Mouse (Mus musculus) cerebellum, postnatal 10 days (tissue): ENCODE measurements around the gene Cnpy2.
"Not testable (repeated sequence)": the region's sequence is repeated elsewhere in the genome, so short reads cannot be mapped to it uniquely, and the experiment has no call there.

Experiments
- DNase-seq, 2 experiments: peaks; one replicate each; pipeline ENCODE4 v3.0.0; 2021; ENCODE audit warnings: mixed read lengths in 2 of 2

The Cnpy2 gene

DNA sequence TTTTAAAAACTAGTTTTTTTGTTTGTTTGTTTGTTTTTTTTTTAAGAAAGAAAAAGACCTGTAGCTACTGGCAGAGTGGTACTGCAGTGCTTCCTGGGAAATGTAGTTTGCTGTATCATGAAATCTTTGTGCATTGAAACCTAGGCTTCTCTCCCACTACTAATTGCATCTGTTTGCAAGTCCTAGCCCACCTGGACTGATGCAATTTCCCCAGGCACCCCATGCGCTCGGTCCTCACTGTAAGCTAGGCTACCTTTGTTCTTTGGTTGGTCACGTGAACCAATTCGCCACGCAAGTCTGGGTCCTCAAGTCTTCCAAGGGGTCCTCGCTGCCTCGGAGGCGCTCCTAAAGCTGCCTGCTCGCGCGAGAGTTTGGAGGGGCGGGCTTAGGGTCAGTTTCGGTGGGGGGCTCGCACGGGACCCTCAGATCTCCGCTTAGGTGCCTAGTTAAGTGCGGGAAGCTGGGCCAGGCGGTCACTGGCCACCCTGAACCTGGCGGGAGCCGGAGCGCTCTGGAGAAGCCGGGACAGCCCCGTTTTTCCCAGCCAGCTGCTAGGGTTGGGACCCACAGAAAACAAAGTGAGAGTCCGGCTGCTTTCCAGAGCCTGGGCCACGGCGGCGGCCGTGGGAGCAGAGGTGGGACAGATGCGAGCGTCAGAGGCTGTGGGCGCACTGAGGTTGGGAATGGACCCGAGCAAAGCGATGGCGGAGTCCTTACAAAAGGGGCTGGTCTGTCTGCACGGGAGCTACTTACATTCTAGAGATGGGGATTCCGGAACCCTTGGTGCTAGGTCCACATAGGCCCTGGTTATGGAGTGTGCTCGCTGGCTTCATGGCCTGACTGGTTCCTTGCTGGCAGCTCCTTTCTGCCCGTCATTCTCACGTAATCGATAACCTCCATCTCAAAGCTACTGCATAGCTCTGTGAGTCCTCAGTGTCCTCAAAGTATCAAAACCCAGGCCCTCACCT lies at the start of gene Cnpy2:
Gene Cnpy2 (plus strand): TSS at position 319 of the 968 bp plus-strand sequence.
- DNase-seq, result peak; percentile 93 to 95

DNA sequence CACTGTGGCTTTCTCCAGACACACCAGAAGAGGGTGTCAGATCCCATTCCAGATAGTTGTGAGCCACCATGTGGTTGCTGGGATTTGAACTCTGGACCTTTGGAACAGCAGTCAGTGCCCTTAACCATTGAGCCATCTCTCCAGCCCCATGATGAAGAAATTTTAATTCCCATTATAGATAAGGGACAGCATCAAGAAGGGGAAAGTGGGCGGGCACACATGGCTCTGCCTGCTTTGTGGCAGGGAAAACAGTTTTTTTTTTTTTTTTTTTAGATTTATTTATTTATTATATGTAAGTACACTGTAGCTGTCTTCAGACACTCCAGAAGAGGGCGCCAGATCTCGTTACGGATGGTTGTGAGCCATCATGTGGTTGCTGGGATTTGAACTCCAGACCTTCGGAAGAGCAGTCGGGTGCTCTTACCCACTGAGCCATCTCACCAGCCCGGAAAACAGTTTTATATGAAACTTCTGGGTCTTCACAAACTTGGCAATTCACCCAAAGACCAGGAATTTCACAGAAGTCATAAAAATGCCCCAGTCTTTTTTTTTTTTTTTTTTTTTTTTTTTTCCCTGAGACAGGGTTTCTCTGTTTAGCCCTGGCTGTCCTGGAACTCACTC lies 49.3 kb upstream of the Cnpy2 start:
- not testable (repeated sequence) for DNase-seq

DNA sequence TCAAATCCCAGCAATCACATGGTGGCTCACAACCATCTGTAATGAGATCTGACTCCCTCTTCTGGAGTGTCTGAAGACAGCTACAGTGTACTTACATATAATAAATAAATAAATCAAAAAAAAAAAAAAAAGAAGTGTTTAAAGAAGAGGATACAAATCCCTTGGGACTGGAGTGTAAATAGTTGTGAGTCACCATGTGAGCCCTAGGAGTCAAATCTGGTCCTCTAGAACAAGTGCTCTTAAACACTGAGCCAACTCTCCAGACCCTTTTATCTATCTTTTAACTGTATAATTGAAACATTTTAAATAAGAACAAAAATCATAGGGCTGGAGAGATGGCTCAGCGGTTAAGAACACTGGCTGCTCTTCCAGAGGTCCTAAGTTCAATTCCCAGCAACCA lies 46.9 kb upstream of the Cnpy2 start:
- not testable (repeated sequence) for DNase-seq

DNA sequence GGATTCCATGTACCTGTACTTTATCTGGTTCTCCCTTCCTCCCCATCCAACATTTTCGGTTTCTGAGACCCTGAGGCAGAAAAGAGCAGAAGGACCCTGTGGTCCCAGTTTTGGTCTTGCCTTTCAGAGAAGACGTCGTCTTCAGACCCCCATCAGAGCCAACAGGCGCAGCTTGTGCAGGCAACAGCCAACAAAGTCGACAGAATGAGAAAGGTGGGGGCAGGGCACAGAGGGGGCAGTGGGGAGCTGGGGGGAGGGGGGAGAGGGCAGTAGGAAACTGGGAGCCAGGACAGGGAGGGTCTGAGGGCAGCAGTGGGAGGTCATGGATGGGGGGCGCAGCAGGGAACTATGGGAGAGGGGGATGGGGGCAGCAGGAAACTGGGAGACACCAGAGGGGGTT lies 44.1 kb upstream of the Cnpy2 start:
- peak; percentile 48 to 51 for DNase-seq

DNA sequence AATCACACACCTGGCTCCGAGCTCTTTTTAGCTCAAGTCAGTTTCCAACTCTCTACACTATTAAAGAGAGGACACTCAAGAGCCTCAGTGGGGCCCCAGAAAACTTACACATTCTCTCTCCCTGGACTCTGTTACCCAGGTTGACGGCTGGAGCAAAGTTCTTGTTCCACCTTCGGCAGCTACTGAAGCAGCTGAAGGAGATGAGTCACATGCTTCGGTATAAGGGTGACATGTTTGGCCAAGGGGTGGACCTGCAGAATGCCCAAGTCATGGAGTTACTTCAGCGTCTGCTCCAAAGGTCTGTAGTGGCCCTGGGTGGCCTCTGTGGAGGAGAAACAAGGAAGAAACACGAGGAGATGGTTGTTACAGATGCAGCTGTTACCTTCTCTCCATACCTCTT lies 41.3 kb upstream of the Cnpy2 start:
- no peak for DNase-seq

DNA sequence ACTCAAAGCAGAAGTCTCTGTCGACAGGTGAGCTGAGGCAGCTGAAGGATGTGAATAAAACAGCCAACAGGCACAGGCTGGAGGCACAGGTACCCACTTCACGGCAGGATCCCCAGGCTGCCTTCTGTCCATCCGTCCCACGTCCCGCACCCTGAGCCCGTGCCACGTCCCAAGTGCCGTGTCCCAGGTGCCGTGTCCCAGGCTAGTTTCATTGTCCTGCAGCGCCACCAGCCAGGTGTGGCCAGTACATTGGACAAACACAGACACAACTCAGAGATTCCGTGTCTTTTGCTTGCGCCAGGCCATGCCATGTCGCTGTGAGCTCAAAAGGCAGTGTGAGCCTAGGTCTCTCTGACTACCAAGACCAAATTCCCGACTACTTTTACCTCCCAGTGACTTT lies 40.6 kb upstream of the Cnpy2 start:
- DNase-seq, result no peak

DNA sequence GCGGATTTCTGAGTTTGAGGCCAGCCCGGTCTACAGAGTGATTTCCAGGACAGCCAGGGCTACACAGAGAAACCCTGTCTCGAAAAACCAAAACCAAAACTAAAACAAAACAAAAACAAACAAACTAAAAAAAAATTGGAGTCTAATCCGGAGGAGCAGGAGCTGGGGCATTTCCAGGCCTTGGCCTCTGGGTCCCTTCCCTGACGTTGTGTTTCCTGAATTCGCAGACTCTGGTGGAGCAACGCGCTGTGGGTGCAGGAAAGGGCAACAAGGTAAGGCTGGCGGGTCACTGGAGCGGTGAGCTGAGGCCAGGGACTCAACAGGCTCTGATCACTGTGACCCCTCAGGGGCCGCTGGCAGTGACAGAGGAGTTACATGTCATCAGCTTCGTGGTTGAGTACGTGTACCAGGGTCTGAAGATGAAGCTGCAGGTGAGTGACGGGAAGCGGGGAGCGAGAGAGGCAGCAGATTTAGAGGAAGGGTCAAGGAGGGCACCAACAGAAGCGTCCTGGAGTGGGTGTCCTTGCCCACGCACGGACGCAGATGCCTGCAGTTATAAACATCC lies 39.3 kb upstream of the Cnpy2 start:
- DNase-seq, result peak in 1 of 2 experiments; percentile 52

DNA sequence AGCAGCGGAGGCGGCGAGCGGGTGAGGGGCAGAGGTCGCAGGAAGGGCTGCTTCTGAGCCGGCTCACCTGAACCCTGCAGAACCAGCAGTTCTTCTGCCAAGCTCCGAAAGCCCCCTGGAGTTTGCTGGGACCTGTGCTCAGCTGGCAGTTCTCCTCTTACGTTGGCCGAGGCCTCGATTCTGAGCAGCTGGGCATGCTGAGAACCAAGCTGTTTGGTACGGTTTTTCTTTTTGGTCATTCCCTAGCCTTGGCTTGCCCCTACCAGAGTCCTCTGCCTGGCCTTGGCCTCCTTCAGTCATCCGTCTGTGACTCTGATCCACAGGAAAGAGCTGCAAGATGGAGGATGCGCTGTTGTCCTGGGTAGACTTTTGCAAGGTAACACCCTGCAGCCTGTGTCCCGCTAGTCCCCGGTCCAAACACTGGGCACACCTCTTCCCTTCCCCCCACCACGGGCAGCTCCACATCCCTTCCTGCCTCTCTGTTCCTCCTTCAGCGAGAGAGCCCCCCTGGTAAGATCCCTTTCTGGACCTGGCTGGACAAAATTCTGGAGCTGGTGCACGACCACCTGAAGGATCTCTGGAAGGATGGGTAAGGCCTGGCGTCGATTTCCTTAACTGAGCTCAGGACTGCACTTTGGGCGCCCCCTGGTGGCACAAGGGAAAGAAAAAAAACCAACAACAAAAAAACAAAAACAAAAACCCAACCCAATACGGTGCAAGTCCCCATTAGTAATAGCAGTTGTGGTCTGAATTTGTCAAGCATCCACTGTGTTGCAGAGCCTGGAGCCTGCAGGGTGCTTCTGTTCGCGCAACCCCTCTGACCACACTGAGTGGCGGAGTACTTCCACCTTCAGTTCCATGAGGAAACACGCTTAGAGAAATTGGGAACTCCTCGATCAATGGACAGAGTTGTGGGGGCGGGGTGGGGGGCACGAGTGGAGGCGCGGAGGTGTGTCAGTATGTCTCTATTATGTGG lies 38.4 kb upstream of the Cnpy2 start:
- DNase-seq, result peak; percentile 98

DNA sequence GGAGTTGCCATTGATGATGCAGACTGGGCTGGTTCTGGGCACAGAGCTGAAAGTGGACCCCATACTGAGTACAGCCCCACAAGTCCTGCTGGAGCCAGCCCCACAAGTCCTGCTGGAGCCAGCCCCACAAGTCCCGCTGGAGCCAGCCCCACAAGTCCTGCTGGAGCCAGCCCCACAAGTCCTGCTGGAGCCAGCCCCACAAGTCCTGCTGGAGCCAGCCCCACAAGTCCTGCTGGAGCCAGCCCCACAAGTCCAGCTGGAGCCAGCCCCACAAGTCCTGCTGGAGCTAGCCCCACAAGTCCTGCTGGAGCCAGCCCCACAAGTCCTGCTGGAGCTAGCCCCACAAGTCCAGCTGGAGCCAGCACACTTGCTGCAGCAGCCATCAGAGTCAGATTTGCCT lies 31.7 kb upstream of the Cnpy2 start:
- DNase-seq, result peak; percentile 75 to 76

DNA sequence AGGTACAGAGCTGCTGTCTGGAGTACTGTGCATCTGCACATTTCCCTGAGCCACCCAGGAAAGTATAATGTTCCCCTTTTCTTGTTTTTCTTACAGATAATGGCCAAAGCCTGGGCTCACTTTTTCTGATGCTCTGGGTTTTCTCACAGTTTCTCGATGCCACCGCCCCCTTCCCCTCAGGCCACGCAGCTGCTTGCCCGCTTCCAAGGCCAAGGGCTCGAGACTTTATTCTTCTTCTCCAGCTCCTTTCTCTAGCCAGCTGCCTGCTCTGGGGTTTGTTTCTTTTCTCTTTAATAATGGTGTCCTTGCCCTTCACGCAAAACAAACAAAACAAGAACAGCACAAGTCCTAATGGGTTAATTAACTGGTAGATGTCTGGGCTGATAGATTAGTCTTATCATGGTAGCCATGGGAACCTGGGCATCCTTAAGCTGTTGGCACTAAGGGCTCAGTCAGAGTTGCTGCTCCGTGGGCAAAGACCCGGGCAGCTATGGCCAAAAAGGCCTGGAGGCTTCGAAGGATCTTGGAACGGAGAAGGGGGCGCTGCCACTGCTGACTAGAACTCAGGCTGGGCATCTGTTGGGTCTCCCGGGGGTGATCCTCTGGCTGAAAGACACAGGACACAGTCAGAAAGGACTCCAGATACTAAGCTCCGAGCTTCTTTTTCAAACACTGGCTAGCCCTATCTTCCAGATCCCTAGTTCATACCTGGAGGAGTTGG lies 25.7 kb upstream of the Cnpy2 start:
- DNase-seq, result peak; percentile 62 to 75

DNA sequence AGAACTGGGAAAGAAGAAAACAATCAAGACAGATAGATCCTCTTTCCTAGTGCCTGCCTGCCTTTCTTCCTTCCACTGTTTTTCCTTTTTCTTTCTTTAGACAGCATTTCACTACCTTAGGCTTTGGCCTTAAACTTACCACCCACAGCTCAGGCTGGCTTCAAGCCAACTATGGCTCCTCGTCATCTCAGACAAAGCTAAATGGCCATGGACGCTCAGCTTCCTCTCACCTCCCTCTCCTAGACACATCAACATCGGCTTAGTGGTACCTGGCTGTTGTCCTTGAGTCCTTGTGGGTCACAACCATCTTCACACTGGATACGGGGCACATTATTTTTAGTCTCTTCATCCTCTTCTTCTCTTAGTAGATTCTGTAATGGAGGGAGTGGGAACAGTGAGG lies 25.0 kb upstream of the Cnpy2 start:
- peak; percentile 83 to 87 for DNase-seq

DNA sequence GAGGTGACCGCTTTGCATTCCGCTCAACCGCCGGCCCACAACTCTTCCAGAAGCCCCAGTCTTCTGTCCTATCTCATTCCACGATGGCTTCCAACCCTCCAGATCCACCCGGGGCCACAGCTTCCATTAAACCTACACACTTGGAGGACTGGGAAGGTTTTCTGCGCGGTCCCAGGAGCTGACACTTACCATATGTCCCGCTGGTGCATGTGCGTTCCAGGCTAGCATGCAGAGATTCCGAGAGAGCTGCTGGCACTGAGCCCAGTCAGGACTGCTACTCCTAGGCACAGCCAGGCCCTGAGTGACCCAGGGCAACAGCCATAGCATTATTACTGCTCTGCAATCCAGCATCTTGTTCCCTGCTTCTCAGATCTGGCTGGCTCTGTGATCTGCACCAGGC lies 24.6 kb upstream of the Cnpy2 start:
- DNase-seq, result peak; percentile 74 to 75

DNA sequence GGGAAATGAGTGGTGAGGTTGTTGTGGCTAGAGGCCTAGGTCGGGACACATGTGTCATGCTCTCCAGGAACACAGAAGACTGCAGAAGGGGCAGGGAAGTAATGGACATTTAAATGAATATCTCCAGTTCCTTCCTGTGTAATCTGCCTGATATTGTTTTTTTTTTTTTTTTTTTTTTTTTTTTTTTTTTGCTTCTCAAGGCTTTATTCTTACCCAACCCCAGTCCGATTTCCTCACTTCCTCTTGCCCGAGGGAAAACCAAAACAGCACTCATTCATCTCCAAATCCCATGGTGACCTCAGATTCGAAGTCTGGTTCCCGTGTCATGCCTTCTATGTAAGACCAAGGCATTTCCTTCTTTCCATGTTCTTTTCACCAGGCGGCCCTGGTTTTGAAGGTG lies 24.0 kb upstream of the Cnpy2 start:
- peak in 1 of 2 experiments; percentile 7 for DNase-seq

DNA sequence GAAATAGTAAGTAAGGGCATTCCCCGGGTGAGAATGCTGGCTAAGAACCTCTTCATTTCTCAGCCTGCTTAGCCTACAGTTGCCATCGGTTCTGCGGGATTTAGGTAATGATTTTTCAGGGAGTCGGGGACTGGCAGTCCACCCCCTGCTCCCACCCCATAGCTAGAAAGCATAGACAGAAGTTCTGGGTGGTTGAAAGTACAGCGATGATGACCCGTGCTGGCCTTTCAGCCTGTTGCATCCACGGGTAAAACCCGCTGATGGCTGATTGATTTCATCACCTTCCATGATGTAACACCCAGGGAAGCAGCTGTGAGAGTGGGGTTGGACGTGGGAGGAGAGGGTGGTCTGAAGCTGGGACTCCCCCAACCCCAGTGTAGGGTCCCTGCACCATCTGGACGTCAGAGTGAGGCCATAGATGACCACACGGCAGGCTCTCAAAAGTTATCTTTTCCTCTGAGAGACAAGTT lies 23.5 kb upstream of the Cnpy2 start, which contains the start of gene Il23a:
Gene Il23a (minus strand): TSS at position 51 of the 470 bp plus-strand sequence.
- no peak for DNase-seq

DNA sequence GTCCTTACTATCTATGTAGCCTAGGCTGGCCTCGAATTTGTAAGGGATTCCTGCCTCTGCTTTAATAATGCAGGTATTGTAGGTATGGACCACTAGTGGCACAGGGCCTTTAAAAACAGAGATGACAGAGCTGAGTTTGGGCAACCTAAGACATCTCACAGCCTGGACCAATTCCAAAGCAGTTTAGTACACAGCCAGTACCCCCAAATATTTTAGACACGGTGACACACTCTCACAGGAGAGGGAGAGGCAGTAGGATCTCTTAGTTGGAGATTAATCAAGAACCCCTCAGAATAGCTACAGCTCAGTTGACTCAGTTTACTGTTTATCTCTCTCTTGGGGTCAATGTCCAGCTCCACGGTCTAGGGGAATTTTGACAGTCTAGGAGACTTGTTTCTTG lies 19.9 kb upstream of the Cnpy2 start:
- peak in 1 of 2 experiments; percentile 42 for DNase-seq

DNA sequence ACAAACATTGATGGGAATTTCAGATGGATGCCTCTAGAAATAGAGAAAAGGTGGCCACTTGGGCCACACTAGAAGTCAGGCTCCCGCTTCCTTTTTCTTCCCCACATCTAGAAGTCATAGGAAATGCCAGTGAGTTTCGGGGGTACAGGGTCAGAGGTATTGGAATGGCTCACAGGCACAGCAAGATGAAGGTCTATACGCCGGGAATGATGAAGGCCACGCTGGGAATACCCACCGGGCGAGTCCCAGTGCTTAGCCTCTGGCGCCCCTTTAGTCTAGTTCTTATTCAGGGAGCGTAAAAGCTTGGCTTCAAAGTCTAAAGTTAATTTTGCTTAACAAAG lies 19.5 kb upstream of the Cnpy2 start:
- no peak for DNase-seq

DNA sequence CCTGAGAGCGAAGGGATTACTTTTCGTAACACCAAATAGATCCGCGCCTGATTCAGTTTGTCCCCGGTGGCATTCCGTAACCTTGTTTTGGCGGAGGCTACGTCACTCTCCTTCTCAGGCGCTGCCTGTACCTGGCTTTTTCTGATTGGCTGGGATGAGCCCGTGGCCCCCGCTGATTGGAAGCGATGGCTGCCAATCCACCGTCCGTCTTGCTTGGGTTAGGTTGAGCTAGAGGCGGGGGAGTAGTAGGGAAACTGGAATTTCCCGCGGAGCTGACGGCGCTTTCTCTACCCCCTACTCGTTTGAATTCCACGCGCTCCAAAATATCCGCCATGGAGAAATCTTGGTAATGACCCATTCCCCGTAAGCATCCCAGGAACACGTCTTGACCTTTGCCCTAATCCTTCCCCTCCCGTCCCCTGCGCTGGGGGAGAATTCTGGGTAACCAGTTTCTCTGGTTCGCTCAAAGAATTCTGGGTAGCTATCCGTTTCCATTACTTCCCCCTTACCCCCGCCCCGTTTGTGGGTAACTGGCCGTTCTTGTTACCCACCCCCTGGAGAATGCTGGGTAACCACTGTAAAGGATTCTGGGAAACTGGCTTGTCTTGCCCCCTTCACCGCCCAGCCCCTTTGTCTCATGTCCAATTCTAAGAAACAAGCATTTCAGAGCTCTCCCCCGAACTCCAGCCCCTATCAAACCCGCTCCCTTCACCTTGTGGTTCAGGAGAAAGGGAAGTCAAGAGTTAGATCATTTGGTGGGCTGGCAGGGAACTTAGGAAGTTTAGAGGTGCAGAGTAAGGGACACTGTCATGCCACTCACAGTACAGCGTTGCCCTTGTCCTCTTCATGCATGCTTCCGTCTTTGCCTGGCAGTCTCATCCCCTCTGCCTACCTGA lies 18.9 kb upstream of the Cnpy2 start, which contains the start of gene Pan2:
Gene Pan2 (plus strand): TSS at position 210 of the 896 bp plus-strand sequence.
- DNase-seq, result peak; percentile 99 to 100

DNA sequence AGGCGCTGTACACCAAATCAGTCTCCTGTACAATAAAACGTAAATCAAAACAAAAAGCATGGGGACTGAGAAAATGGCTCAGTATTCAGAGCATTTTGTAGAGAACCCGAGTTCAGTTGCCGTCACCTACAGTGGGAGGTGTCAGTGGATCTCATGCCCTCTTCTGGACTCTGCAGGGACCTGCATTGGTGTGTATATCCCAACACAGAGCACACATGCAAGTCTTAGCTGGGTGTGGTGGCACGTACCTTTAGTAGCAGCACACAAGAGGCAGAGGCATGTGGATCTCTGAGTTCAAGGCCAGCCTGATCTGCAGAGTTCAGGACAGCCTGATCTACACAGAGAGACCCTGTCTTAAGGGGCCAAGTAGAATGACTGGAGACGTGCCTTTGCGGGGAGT lies 12.6 kb upstream of the Cnpy2 start:
- no peak for DNase-seq

DNA sequence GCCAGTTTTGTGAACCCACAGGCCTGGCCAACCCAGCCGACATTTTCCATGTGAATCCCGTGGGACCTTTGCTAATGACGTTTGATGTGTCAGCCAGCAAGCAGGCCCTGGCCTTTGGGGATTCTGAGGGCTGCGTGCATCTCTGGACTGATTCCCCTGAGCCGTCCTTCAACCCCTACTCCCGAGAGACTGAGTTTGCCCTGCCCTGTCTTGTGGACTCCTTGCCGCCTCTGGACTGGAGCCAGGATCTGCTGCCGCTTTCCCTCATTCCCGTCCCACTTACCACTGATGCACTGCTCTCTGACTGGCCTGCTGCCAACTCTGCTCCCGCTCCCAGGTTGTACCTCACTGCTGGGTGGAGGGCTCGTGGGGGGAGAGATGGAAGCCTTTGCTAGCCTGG lies 12.1 kb upstream of the Cnpy2 start:
- DNase-seq, result peak; percentile 77 to 79

DNA sequence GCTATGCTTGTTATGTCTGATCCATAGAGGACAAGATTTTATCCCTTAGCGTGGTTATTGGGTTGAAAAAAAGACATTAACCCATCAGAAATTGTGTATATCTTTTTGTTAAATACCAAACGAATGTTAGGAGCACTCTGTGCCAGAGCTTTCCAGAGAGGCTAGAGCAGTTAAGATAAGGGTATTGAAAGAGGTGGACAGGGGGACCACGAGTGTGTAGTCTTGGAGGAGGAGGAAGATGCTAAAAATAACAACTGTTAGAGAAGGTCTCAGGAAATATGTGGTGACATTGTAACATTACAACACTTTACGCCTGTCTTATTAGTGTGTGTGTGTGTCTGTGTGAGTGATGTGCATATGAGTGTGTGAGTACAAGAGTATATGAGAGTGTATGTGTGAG lies 11.4 kb upstream of the Cnpy2 start:
- DNase-seq, result no peak
